Mouse (Mus musculus): Measurements from ENCODE around the gene Kif5c. TPM values are rescaled to one million over a fixed set of nuclear protein-coding genes. Genes with fewer than 3 reads are reported as not detected.

Gene Kif5c
- polyA plus RNA-seq, 1 experiment from 2014 or later = 4.4 TPM

DNA sequence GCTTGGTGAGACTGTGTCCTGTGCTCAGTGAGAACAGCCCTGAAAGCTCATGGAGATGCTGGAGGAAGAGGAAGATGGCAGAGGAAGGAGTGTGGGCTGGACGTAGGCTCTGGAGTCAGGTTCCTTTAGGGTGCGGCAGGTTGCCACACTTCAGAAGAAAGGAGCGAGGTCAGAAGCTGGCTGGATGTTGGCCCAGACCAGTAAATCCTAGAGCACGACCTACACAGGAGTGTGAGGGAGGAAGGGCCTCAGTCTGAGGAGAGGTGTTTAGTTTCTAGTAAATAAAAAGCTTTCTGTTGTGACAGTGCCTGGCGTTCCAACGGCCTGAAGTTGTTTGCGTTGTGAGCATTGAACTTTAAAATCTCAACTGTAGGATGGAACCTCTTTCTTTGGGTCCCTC lies 59.3 kb downstream of the Kif5c start:
- no peak overlapping the region for H3K27ac ChIP-seq (ENCODE audit: low read length)
- H3K27me3 ChIP-seq (replicated peaks; ENCODE audit: control insufficient read depth, insufficient read depth, low read length) = no peaks in the 10 kb centered on the region
- ATAC-seq = no peak
- H3K9me3 ChIP-seq (ENCODE audit: control insufficient read depth, low read length) = no peaks in the 10 kb centered on the region
- H3K4me1 ChIP-seq (ENCODE audit: control insufficient read depth, insufficient read depth, low read length) = no peaks in the 10 kb centered on the region
- no peak overlapping the region for H3K9ac ChIP-seq (ENCODE audit: low read depth, low read length)
- H3K4me2 ChIP-seq (ENCODE audit: low read depth, low read length) = no peak overlapping the region
- WGBS = 46% methylated on average over 7 of the region's 7 CpGs
- H3K36me3 ChIP-seq (ENCODE audit: control insufficient read depth, insufficient read depth, low read length) = no peaks in the 10 kb centered on the region
- no peak overlapping the region for H3K4me3 ChIP-seq (ENCODE audit: low read length)

DNA sequence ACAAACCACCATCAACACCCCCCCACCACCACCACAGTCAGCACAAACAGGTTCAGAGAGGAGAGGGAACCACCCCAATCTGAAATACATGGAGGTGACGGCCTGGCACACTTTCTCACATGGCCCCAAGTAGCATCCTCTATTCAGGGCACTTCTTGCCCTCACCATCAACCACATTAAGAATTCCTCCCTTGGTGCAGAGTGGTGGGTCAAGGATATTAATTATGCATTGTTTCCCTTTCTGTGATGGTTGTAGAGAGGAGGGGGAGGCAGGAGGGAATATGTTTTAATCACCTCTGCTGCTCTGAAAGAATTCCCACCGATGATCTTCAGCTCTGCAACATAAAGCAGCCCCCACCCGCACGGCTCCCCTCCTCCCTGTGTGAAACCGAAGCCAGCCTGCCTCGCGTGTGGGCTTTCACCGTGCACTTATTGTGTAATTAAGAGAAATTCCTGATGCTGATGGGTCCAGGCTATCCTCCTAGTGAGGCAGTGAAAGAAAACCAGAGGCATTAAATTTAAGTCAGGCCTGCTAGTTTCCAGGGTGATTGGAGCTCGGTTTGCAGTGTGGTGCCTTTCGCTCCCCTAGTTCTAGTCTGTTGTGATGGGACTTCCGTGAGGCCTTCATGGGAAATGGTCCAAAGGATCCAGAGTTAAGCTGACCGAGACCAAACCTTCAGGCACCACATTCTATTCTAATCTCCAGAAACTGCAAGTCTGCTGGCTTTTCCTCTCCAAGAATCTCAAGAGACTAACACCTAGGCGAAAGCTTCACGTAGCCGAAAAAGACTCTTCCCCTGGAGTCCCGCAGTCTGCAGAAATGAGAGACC lies 60.3 kb downstream of the Kif5c start:
- no peak overlapping the region for H3K4me2 ChIP-seq (ENCODE audit: low read depth, low read length)
- ATAC-seq = no peak
- no peaks in the 10 kb centered on the region for H3K36me3 ChIP-seq (ENCODE audit: control insufficient read depth, insufficient read depth, low read length)
- no peak overlapping the region for H3K9ac ChIP-seq (ENCODE audit: low read depth, low read length)
- H3K27me3 ChIP-seq (replicated peaks; ENCODE audit: control insufficient read depth, insufficient read depth, low read length) = no peaks in the 10 kb centered on the region
- WGBS = 77% methylated on average over 16 of the region's 16 CpGs
- no peaks in the 10 kb centered on the region for H3K9me3 ChIP-seq (ENCODE audit: control insufficient read depth, low read length)
- H3K4me1 ChIP-seq (ENCODE audit: control insufficient read depth, insufficient read depth, low read length) = no peaks in the 10 kb centered on the region
- no peak overlapping the region for H3K27ac ChIP-seq (ENCODE audit: low read length)
- H3K4me3 ChIP-seq (ENCODE audit: low read length) = no peak overlapping the region

DNA sequence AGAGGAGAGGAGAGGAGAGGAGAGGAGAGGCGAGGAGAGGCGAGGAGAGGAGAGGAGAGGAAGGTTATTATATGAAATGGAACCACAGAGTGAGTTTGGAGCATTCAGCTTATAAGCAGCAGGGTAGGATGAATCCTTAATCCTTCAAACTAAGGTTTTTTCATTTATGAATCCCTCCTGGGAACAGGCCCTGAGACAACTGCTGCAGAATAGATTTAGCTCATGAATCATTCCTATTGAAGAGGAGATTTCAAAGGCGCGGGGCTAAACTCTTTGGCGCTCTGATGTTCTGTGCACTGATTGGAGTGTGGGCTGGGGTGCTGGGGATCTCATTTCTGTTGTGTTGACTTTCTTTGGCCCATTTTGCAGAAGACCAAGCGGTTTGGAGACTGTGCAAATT lies 63.7 kb downstream of the Kif5c start:
- H3K9me3 ChIP-seq (ENCODE audit: control insufficient read depth, low read length) = no peaks in the 10 kb centered on the region
- WGBS = 84% methylated on average over 6 of the region's 6 CpGs
- no peaks in the 10 kb centered on the region for H3K27me3 ChIP-seq (replicated peaks; ENCODE audit: control insufficient read depth, insufficient read depth, low read length)
- H3K4me3 ChIP-seq (ENCODE audit: low read length) = no peak overlapping the region
- H3K27ac ChIP-seq (ENCODE audit: low read length) = no peak overlapping the region
- ATAC-seq = no peak
- H3K9ac ChIP-seq (ENCODE audit: low read depth, low read length) = no peak overlapping the region
- H3K4me2 ChIP-seq (ENCODE audit: low read depth, low read length) = no peak overlapping the region
- H3K4me1 ChIP-seq (ENCODE audit: control insufficient read depth, insufficient read depth, low read length) = no peaks in the 10 kb centered on the region
- H3K36me3 ChIP-seq (ENCODE audit: control insufficient read depth, insufficient read depth, low read length) = no peaks in the 10 kb centered on the region

DNA sequence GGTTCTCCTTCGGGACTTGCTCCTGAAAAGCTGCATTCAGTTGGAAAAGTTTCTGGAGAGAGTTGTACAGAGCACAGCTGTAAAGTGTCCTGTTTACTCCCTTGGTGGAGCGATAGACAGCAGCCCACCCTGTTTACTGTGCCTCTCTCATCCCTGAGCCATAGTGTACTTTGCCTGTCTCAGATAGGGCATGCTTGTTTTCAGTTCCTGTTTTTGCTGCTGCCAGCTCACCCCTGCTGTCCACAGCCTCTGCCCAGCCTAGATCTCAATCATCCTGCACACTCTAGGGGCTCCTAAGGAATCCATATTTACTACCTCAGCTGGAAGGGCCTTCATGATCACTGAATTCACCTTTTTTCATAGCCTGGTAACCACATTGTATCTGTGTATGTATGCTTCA lies 65.7 kb downstream of the Kif5c start:
- Histone ChIP-seq H3K9ac (ENCODE audit: low read depth, low read length) (no peak overlapping the region), H3K9me3 (ENCODE audit: control insufficient read depth, low read length) (no peaks in the 10 kb centered on the region), H3K4me1 (ENCODE audit: control insufficient read depth, insufficient read depth, low read length) (no peaks in the 10 kb centered on the region), H3K27me3 (replicated peaks; ENCODE audit: control insufficient read depth, insufficient read depth, low read length) (no peaks in the 10 kb centered on the region), H3K36me3 (ENCODE audit: control insufficient read depth, insufficient read depth, low read length) (no peaks in the 10 kb centered on the region), H3K4me2 (ENCODE audit: low read depth, low read length) (no peak overlapping the region), H3K27ac (ENCODE audit: low read length) (no peak overlapping the region), H3K4me3 (ENCODE audit: low read length) (no peak overlapping the region)
- WGBS = 60% methylated on average over 2 of the region's 2 CpGs
- no peak for ATAC-seq

DNA sequence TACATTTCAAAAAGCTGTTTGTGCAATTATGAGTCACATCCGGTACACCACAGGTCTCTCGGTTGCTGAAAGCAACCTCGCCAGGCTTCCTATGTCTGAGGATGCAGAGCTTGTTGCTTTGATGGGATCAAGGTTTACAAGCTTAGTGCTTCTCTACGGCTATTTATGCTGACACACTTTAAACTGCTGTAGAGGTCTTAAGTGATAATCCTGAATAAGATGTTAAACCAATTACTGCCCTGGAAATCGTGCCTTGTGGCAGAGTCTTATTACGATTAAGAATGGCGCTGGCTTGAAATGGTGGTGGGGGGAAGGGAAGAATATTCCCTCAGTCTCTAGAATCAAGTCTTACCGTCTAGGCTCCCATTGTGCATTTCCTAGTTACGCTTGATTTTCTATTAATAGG lies 71.3 kb downstream of the Kif5c start:
- no peaks in the 10 kb centered on the region for H3K4me1 ChIP-seq (ENCODE audit: control insufficient read depth, insufficient read depth, low read length)
- no peak overlapping the region for H3K27ac ChIP-seq (ENCODE audit: low read length)
- no peaks in the 10 kb centered on the region for H3K9me3 ChIP-seq (ENCODE audit: control insufficient read depth, low read length)
- no peak overlapping the region for H3K4me2 ChIP-seq (ENCODE audit: low read depth, low read length)
- no peak overlapping the region for H3K4me3 ChIP-seq (ENCODE audit: low read length)
- H3K36me3 ChIP-seq (ENCODE audit: control insufficient read depth, insufficient read depth, low read length) = no peaks in the 10 kb centered on the region
- no peak overlapping the region for H3K9ac ChIP-seq (ENCODE audit: low read depth, low read length)
- no peak for ATAC-seq
- no peaks in the 10 kb centered on the region for H3K27me3 ChIP-seq (replicated peaks; ENCODE audit: control insufficient read depth, insufficient read depth, low read length)
- WGBS = 81% methylated on average over 9 of the region's 9 CpGs

DNA sequence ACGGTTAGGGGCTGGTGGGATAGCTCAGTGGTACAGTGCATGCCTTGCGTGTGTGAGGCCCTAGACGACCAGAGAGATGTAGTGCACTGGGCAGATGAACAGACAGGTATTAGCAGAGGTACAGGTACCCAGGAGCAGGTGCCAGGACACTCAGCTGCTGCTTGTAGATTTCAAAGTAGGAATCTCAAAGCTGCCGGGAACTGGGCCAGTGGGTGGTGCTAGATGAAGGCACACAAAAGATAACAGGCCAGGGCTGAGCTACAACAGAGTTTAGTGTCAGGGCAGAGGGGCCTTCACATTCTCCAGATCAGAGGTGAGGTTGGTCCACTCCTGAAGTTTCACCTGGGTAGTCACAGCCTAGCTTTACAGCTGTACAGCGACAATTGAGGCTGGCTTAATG lies 72.3 kb downstream of the Kif5c start:
- H3K27ac ChIP-seq (ENCODE audit: low read length) = no peak overlapping the region
- H3K27me3 ChIP-seq (replicated peaks; ENCODE audit: control insufficient read depth, insufficient read depth, low read length) = no peaks in the 10 kb centered on the region
- H3K36me3 ChIP-seq (ENCODE audit: control insufficient read depth, insufficient read depth, low read length) = no peaks in the 10 kb centered on the region
- no peaks in the 10 kb centered on the region for H3K9me3 ChIP-seq (ENCODE audit: control insufficient read depth, low read length)
- H3K4me3 ChIP-seq (ENCODE audit: low read length) = no peak overlapping the region
- no peak overlapping the region for H3K9ac ChIP-seq (ENCODE audit: low read depth, low read length)
- 71% methylated on average over 5 of the region's 5 CpGs for WGBS
- ATAC-seq = no peak
- H3K4me1 ChIP-seq (ENCODE audit: control insufficient read depth, insufficient read depth, low read length) = no peaks in the 10 kb centered on the region
- H3K4me2 ChIP-seq (ENCODE audit: low read depth, low read length) = no peak overlapping the region

DNA sequence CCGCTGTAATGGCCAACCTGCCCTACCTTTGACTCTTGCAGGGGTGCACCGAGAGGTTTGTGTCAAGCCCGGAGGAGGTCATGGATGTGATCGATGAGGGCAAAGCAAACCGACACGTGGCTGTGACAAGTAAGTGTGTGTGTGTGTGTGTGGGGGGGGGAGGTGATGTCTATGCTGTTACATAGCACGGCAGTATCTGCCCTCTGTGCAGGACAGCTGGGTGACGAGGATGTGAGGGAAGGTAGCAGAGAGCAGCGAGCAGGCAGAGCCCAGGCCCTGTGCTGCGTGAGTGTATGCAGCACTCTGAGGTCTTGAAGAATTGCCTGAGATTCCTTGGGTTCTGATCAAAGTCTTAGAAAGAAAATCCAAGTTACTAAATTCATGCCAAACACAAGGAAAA lies 75.6 kb downstream of the Kif5c start:
- Histone ChIP-seq H3K27me3 (replicated peaks; ENCODE audit: control insufficient read depth, insufficient read depth, low read length) (no peaks in the 10 kb centered on the region), H3K9me3 (ENCODE audit: control insufficient read depth, low read length) (no peaks in the 10 kb centered on the region), H3K27ac (ENCODE audit: low read length) (no peak overlapping the region), H3K9ac (ENCODE audit: low read depth, low read length) (no peak overlapping the region), H3K4me2 (ENCODE audit: low read depth, low read length) (no peak overlapping the region), H3K4me1 (ENCODE audit: control insufficient read depth, insufficient read depth, low read length) (no peaks in the 10 kb centered on the region), H3K36me3 (ENCODE audit: control insufficient read depth, insufficient read depth, low read length) (no peaks in the 10 kb centered on the region), H3K4me3 (ENCODE audit: low read length) (no peak overlapping the region)
- ATAC-seq = no peak
- WGBS = 69% methylated on average over 10 of the region's 10 CpGs

DNA sequence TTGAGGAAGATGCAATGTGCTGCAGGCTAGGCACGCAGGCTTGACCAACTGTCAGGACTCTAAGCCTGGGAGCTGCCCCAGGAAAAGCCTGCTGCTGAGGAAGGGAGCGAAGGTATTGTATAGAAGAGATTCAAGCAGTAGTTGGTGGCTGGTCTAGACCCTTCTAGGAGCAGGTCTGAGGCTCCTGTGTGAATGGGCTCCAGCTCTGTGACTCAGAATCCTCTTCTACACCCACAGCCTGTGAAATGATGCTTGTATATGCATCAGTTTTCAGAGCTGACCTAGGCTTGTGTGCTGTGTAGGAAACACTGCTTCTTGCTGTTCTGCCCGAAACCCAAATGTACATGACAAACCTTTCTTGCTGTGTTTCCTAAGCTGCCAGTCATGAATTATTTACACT lies 76.4 kb downstream of the Kif5c start:
- Histone ChIP-seq H3K9ac (ENCODE audit: low read depth, low read length) (no peak overlapping the region), H3K36me3 (ENCODE audit: control insufficient read depth, insufficient read depth, low read length) (no peaks in the 10 kb centered on the region), H3K9me3 (ENCODE audit: control insufficient read depth, low read length) (no peaks in the 10 kb centered on the region), H3K4me2 (ENCODE audit: low read depth, low read length) (no peak overlapping the region), H3K4me3 (ENCODE audit: low read length) (no peak overlapping the region), H3K4me1 (ENCODE audit: control insufficient read depth, insufficient read depth, low read length) (no peaks in the 10 kb centered on the region), H3K27ac (ENCODE audit: low read length) (no peak overlapping the region), H3K27me3 (replicated peaks; ENCODE audit: control insufficient read depth, insufficient read depth, low read length) (no peaks in the 10 kb centered on the region)
- no peak for ATAC-seq
- WGBS = 88% methylated on average over 3 of the region's 3 CpGs

DNA sequence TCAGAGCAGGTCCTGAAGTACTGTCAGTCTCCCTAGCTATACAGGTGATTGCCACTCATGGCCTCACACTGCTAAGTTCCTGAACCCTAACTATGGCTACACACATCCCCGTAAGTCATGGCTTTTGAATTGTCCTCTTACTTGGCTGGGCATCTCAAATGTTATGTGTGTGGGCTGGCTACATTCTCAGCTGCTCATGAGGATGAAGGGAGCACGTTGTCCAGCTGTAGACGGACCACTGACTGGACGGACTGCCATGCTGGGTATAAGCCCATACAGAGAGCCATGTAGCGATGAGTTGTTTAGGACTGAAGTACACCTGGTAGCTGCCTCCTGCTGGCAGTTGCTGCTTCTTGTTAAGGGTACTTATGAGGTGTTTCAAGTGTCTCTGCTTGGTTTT lies 79.8 kb downstream of the Kif5c start:
- H3K4me2 ChIP-seq (ENCODE audit: low read depth, low read length) = no peak overlapping the region
- H3K9me3 ChIP-seq (ENCODE audit: control insufficient read depth, low read length) = no peaks in the 10 kb centered on the region
- no peak overlapping the region for H3K9ac ChIP-seq (ENCODE audit: low read depth, low read length)
- no peaks in the 10 kb centered on the region for H3K27me3 ChIP-seq (replicated peaks; ENCODE audit: control insufficient read depth, insufficient read depth, low read length)
- 89% methylated on average over 5 of the region's 5 CpGs for WGBS
- H3K27ac ChIP-seq (ENCODE audit: low read length) = no peak overlapping the region
- no peak for ATAC-seq
- no peaks in the 10 kb centered on the region for H3K4me1 ChIP-seq (ENCODE audit: control insufficient read depth, insufficient read depth, low read length)
- no peak overlapping the region for H3K4me3 ChIP-seq (ENCODE audit: low read length)
- no peaks in the 10 kb centered on the region for H3K36me3 ChIP-seq (ENCODE audit: control insufficient read depth, insufficient read depth, low read length)

Data from intestine, embryonic 16.5 days (tissue).